Mouse (Mus musculus): ENCODE data around the gene Tril. TPM values are rescaled to one million over a fixed set of nuclear protein-coding genes. Genes with fewer than 3 reads are reported as not detected.

Gene Tril
- total and polyA plus RNA-seq, 2 experiments from 2014 or later = 25.9 to 55.6 TPM

DNA sequence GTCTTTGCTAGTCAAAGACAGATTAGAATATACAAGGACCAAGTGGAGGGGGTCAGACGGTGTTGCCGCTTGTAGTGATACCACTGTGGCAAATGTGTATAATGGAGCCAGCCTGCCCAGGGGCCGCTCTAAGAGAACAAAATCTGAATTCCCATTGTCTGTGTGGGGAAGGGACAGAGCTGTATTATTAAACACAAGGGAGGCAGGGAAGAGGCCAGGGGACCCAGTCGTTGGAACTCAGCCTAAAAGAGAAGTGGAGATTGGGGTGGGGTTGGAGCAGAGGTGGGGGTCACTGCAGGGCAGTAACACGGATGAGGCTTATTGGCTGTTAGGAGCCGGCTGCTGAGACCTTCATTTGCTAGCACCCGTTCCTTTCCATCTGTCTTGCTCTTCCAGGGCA is 41.1 kb downstream of the Tril start:
- ATAC-seq (ENCODE audit: low FRiP score) (no peak), DNase-seq (ENCODE audit: low spot score) (no peak)
- no peak overlapping the region for H3K9ac ChIP-seq (replicated peaks; ENCODE audit: low read length, poor library complexity, severe bottlenecking)
- H3K9me3 ChIP-seq (ENCODE audit: low read length) = no peaks in the 10 kb centered on the region
- H3K4me2 ChIP-seq (ENCODE audit: low read depth, low read length, poor library complexity, severe bottlenecking) = no peak overlapping the region
- no peaks in the 10 kb centered on the region for H3K36me3 ChIP-seq (ENCODE audit: insufficient read depth, low read length)
- TF ChIP-seq CTCF (IDR thresholded peaks at IDR 0.05) = no peak
- H3K4me3 ChIP-seq (ENCODE audit: low read depth, low read length) = no peak overlapping the region
- WGBS = 41% methylated on average over 7 of the region's 7 CpGs
- no peaks in the 10 kb centered on the region for H3K4me1 ChIP-seq (ENCODE audit: insufficient read depth, low read length)
- 0 out of 2 replicates have a peak, but pooled peaks cover 3% of the 10 kb centered on the region for H3K27me3 ChIP-seq (ENCODE audit: insufficient read depth, low read length)
- H3K27ac ChIP-seq (ENCODE audit: low read depth, low read length) = no peak overlapping the region

DNA sequence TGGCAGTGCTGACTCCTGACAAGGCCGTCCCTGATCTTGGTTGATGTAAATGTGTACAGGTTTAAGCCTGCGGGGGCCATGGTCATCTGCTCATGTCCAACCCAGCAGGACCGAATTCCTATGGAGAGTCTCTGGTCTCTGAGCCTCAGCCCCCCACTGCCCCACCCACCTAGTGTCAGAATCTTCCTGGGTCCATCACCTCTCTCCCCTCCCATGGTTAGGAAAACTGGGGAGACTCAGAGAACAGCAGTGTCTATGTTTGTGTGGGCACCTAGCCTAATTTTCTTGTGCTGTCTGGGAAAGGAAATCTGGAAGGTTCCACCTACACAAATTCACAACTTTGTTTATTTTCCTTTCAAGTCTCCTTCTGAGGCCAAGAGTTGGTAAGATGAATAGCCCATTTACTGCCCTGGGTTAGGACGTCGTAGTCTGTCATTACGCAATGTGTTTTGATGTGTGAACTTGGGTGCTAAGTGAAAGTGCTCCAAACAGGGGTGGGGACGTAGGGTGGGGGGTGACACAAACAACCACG is 42.1 kb downstream of the Tril start:
- no peak overlapping the region for H3K4me2 ChIP-seq (ENCODE audit: low read depth, low read length, poor library complexity, severe bottlenecking)
- H3K27ac ChIP-seq (ENCODE audit: low read depth, low read length) = no peak overlapping the region
- 83% methylated on average over 8 of the region's 8 CpGs for WGBS
- no peak for ATAC-seq (ENCODE audit: low FRiP score)
- no peaks in the 10 kb centered on the region for H3K4me1 ChIP-seq (ENCODE audit: insufficient read depth, low read length)
- H3K9me3 ChIP-seq (ENCODE audit: low read length) = no peaks in the 10 kb centered on the region
- no peak for DNase-seq (ENCODE audit: low spot score)
- no peak for TF ChIP-seq CTCF (IDR thresholded peaks at IDR 0.05)
- no peak overlapping the region for H3K9ac ChIP-seq (replicated peaks; ENCODE audit: low read length, poor library complexity, severe bottlenecking)
- 0 out of 2 replicates have a peak, but pooled peaks cover under 1% of the 10 kb centered on the region for H3K27me3 ChIP-seq (ENCODE audit: insufficient read depth, low read length)
- H3K36me3 ChIP-seq (ENCODE audit: insufficient read depth, low read length) = no peaks in the 10 kb centered on the region
- no peak overlapping the region for H3K4me3 ChIP-seq (ENCODE audit: low read depth, low read length)

DNA sequence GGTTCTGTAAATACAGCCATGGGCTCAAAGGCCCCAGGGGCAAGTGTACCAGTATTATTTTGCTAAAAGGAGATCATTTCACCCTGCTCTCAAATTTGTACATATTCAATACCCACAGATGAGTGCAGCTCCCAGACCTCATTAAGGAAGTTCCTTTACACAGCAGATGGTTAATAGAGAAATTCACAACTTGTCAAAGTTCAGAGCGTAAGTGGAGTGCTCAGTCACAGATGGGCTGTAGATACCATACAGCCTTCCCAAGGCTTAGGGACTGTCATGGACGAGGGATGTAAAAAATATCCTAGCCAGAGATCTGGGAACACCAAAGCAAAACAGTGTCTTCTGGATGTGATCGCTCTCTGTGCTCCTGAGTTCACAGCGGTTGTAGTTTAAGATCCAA is 52.4 kb downstream of the Tril start:
- 88% methylated on average over 4 of the region's 4 CpGs for WGBS
- Histone ChIP-seq H3K4me3 (ENCODE audit: low read depth, low read length) (no peak overlapping the region), H3K27ac (ENCODE audit: low read depth, low read length) (no peak overlapping the region), H3K9ac (replicated peaks; ENCODE audit: low read length, poor library complexity, severe bottlenecking) (no peak overlapping the region), H3K36me3 (ENCODE audit: insufficient read depth, low read length) (no peaks in the 10 kb centered on the region), H3K9me3 (ENCODE audit: low read length) (no peaks in the 10 kb centered on the region), H3K27me3 (ENCODE audit: insufficient read depth, low read length) (0 out of 2 replicates have a peak, but pooled peaks cover 3% of the 10 kb centered on the region), H3K4me2 (ENCODE audit: low read depth, low read length, poor library complexity, severe bottlenecking) (no peak overlapping the region), H3K4me1 (ENCODE audit: insufficient read depth, low read length) (no peaks in the 10 kb centered on the region)
- DNase-seq (ENCODE audit: low spot score) (no peak), ATAC-seq (ENCODE audit: low FRiP score) (no peak)
- TF ChIP-seq CTCF (IDR thresholded peaks at IDR 0.05) = no peak

DNA sequence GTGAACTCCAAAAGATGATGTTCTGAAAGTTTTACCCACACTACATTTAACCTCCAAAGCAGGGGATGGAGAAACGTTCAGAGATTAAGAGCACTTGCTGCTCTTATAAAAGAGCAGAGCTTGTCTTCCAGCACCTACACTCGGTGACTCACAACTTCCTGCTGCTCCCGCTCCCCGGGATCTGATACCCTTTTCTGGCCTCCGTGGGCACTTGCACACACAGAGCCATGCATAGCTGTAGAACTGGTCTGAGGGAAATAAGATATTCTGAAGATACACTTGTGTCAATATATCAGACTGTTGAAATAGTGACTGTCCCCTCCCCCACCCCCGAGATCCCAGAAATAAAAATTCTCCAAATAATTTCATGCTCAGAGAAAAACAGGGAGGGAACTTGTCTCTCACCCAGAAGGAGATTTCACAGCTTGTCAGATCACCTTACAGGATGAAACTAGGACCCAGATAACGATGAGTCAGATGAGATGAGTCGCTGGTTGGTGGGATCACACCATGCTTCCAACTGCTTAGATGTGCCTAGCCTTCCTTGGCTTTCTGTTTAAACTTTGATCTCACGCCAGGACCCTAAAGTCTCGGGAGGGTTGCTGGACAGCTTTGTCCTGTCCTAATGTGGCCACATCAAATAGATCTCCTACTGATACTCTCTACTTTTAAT is 54.3 kb downstream of the Tril start:
- no peak overlapping the region for H3K4me3 ChIP-seq (ENCODE audit: low read depth, low read length)
- no peak overlapping the region for H3K27ac ChIP-seq (ENCODE audit: low read depth, low read length)
- H3K36me3 ChIP-seq (ENCODE audit: insufficient read depth, low read length) = no peaks in the 10 kb centered on the region
- no peaks in the 10 kb centered on the region for H3K9me3 ChIP-seq (ENCODE audit: low read length)
- H3K9ac ChIP-seq (replicated peaks; ENCODE audit: low read length, poor library complexity, severe bottlenecking) = no peak overlapping the region
- no peaks in the 10 kb centered on the region for H3K4me1 ChIP-seq (ENCODE audit: insufficient read depth, low read length)
- DNase-seq (ENCODE audit: low spot score) = no peak
- no peak overlapping the region for H3K4me2 ChIP-seq (ENCODE audit: low read depth, low read length, poor library complexity, severe bottlenecking)
- TF ChIP-seq CTCF (IDR thresholded peaks at IDR 0.05) = no peak
- WGBS = 67% methylated on average over 10 of the region's 10 CpGs
- 0 out of 2 replicates have a peak, but pooled peaks cover 6% of the 10 kb centered on the region for H3K27me3 ChIP-seq (ENCODE audit: insufficient read depth, low read length)
- ATAC-seq (ENCODE audit: low FRiP score) = no peak

DNA sequence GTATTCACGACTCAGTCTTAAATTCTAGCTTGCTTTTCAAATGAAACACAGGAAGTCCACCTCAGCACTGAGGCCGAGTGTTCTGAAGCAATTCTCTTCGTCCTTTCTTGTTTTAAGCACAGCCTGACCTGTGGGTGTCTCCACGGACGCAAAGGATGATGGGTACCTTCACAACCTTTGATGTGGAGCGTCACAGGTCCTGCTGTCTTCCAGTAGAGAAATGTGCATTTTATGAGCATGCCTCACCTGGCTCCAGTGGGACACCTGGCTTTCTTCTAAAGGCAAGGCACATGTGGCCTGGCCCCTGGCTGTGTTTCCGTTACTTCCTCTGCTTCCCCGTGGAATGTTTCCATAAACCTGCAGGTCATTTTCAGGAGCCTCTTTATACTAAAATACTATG is 54.9 kb downstream of the Tril start:
- no peak for DNase-seq (ENCODE audit: low spot score)
- Histone ChIP-seq H3K4me3 (ENCODE audit: low read depth, low read length) (no peak overlapping the region), H3K4me1 (ENCODE audit: insufficient read depth, low read length) (peaks cover 2% of the 10 kb centered on the region; the same call in 1 of the 2 replicates), H3K27me3 (ENCODE audit: insufficient read depth, low read length) (0 out of 2 replicates have a peak, but pooled peaks cover 6% of the 10 kb centered on the region), H3K4me2 (ENCODE audit: low read depth, low read length, poor library complexity, severe bottlenecking) (no peak overlapping the region), H3K27ac (ENCODE audit: low read depth, low read length) (no peak overlapping the region), H3K9ac (replicated peaks; ENCODE audit: low read length, poor library complexity, severe bottlenecking) (no peak overlapping the region), H3K36me3 (ENCODE audit: insufficient read depth, low read length) (no peaks in the 10 kb centered on the region), H3K9me3 (ENCODE audit: low read length) (no peaks in the 10 kb centered on the region)
- no peak for ATAC-seq (ENCODE audit: low FRiP score)
- WGBS = 72% methylated on average over 8 of the region's 8 CpGs
- no peak for TF ChIP-seq CTCF (IDR thresholded peaks at IDR 0.05)

Other genes with a start within 250 kb of the Tril start
- not detected in 2 replicates for gene Cpvl, start 157.8 kb upstream of the Tril start, total RNA-seq (2014; rRNA removed)
- 0.10 TPM in 1 of 2 replicates, not detected in the other for gene Cpvl, start 157.8 kb upstream of the Tril start, polyA plus RNA-seq (2015; fragmentation: Nextera tagmentation; extraction: Ambion mirVana)
- gene Chn2, start 218.7 kb upstream of the Tril start, total RNA-seq (2014; rRNA removed) = 31.8 and 36.4 TPM in 2 replicates
- gene Chn2, start 218.7 kb upstream of the Tril start, polyA plus RNA-seq (2015; fragmentation: Nextera tagmentation; extraction: Ambion mirVana) = 18.0 and 21.4 TPM in 2 replicates

Data from midbrain, postnatal 0 days (tissue).